Mouse (Mus musculus): ENCODE data around the gene Rnf5. TPM values are rescaled to one million over a fixed set of nuclear protein-coding genes. Genes with fewer than 3 reads are reported as not detected.

Rnf5 gene
- total RNA-seq, 2 experiments from 2014 or later = 40.9 to 43.3 TPM

Other genes starting within 250 kb of the Rnf5 start
- gene Btnl2, start 248.9 kb downstream of the Rnf5 start, total RNA-seq (2021) = under 1 TPM; 0.26 to 0.32 TPM
- not detected for gene Btnl1, start 226.6 kb downstream of the Rnf5 start, total RNA-seq (2021)
- gene BC051142, start 204.9 kb downstream of the Rnf5 start, total RNA-seq (2021) = not detected
- not detected for gene Btnl4, start 126.4 kb downstream of the Rnf5 start, total RNA-seq (2021)
- not detected for gene Btnl6, start 86.3 kb downstream of the Rnf5 start, total RNA-seq (2021)
- 10 to 100 TPM; 33.8 to 40.6 TPM for gene Notch4, start 39.4 kb downstream of the Rnf5 start, total RNA-seq (2021)
- gene Gpsm3, start 13.9 kb downstream of the Rnf5 start, total RNA-seq (2021) = 1 to 10 TPM; 4.1 to 5.9 TPM
- 10 to 100 TPM; 13.6 to 17.4 TPM for gene Pbx2, start 12.4 kb downstream of the Rnf5 start, total RNA-seq (2021)
- gene Ager, start 5.8 kb downstream of the Rnf5 start, total RNA-seq (2021) = under 1 TPM in 1 of 2 experiments, not detected in 1; 0.23 TPM
- gene Agpat1, start 572 bp upstream of the Rnf5 start, total RNA-seq (2021) = 10 to 100 TPM; 67.9 to 72.4 TPM
- gene Egfl8, start 12.3 kb upstream of the Rnf5 start, total RNA-seq (2021) = 1 to 10 TPM in 1 of 2 experiments, under 1 TPM in 1; 0.85 to 1.1 TPM
- gene Ppt2, start 24.8 kb upstream of the Rnf5 start, total RNA-seq (2021) = 10 to 100 TPM; 55.5 to 55.8 TPM
- 1 to 10 TPM in 1 of 2 experiments, under 1 TPM in 1; 0.93 to 1.5 TPM for gene Prrt1, start 25.8 kb upstream of the Rnf5 start, total RNA-seq (2021)
- 1 to 10 TPM; 5.8 to 6.5 TPM for gene Fkbpl, start 41.1 kb upstream of the Rnf5 start, total RNA-seq (2021)
- gene Atf6b, start 43.5 kb upstream of the Rnf5 start, total RNA-seq (2021) = 10 to 100 TPM; 15.5 to 17.2 TPM
- gene Tnxb, start 66.8 kb upstream of the Rnf5 start, total RNA-seq (2021) = 10 to 100 TPM; 22.9 to 26.5 TPM
- gene C4b, start 140.2 kb upstream of the Rnf5 start, total RNA-seq (2021) = 10 to 100 TPM; 14.4 to 25.5 TPM
- not detected for gene Cyp21a1, start 200.9 kb upstream of the Rnf5 start, total RNA-seq (2021)
- 1 to 10 TPM; 8.5 to 9.5 TPM for gene Stk19, start 233.3 kb upstream of the Rnf5 start, total RNA-seq (2021)
- 10 to 100 TPM in 1 of 2 experiments, 1 to 10 TPM in 1; 9.8 to 13.3 TPM for gene Dxo, start 233.3 kb upstream of the Rnf5 start, total RNA-seq (2021)
- 10 to 100 TPM; 20.5 to 21.0 TPM for gene Skiv2l, start 246.5 kb upstream of the Rnf5 start, total RNA-seq (2021)
- gene Nelfe, start 246.7 kb upstream of the Rnf5 start, total RNA-seq (2021) = 10 to 100 TPM; 14.4 to 15.2 TPM

All from heart, adult 18-20 months (tissue).